Mouse (Mus musculus): Measurements from ENCODE around the gene Trim9. TPM values are rescaled to one million over a fixed set of nuclear protein-coding genes. Genes with fewer than 3 reads are reported as not detected.

The Trim9 gene
- polyA plus RNA-seq, 1 experiment = not detected

DNA sequence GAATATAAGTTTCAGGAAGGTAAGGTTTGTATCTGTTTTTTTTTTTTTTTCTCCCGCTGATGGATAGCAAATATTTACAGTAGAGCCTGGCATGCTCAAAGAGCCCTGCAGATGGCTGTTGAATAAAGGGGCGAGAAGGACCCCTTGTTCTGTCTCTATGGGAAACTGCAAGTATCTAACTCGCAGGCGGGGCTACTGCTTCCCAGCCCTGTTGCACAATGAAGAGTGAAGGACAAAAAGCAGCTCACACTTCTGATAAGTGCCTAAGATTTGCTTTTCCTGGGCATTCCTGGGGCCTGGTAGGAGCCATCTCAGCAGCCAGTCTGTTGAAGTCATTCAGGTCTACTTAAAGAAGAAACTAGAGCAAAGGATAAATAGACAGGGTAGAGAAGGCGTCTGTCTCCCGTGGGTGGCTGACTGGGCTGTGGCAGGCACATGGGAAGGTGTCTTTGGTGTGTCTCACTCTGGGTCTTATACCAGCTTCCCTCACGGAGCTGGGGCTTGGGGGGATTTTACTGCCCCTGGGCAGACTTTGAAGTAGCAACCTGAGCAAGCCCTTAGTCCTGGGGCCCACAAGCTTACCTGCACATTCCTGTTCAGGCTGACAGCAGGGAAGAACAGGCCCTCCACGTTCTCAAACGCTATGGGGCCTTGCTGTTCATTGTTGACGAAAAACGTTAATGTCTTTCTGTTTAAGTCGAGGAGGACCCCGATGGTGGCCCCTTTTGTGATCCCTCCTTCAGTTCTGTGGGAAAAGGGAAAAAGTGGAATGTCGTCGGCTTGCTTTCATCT lies 99.5 kb downstream of the Trim9 start:
- H3K4me1 ChIP-seq (ENCODE audit: control insufficient read depth) = no peaks in the 10 kb centered on the region
- H3K36me3 ChIP-seq (ENCODE audit: control insufficient read depth) = no peaks in the 10 kb centered on the region
- no peak overlapping the region for H3K4me3 ChIP-seq (replicated peaks)
- no peaks in the 10 kb centered on the region for H3K9me3 ChIP-seq (ENCODE audit: control insufficient read depth, low read length)
- no peaks in the 10 kb centered on the region for H3K27me3 ChIP-seq (ENCODE audit: control insufficient read depth)
- TF ChIP-seq GATA1 (IDR thresholded peaks at IDR 0.05; ENCODE audit: low read length) (no peak), TAL1 (IDR thresholded peaks at IDR 0.05; ENCODE audit: low read length) (no peak)

DNA sequence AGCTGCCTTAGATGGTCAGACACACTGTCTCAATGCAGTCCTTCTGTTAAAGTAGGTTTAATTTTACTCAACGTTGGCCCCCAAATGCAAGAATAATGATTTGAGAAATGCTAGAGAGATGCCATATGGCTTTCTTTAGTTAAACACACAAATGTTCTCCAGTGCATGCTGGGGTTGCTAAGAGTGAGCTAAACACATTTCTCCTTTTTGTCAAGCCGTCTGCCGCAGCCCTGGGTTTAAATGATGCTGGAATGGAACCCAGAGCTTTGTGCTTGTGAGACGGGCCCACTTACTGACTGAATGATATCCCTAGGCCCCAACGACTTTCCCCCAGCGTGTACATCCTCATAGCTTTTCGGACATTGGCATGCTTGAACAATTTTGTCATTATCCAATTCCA lies 104.9 kb downstream of the Trim9 start:
- H3K9me3 ChIP-seq (ENCODE audit: control insufficient read depth, low read length) = no peaks in the 10 kb centered on the region
- no peak overlapping the region for H3K4me3 ChIP-seq (replicated peaks)
- no peaks in the 10 kb centered on the region for H3K4me1 ChIP-seq (ENCODE audit: control insufficient read depth)
- H3K27me3 ChIP-seq (ENCODE audit: control insufficient read depth) = no peaks in the 10 kb centered on the region
- TF ChIP-seq GATA1 (IDR thresholded peaks at IDR 0.05; ENCODE audit: low read length) (no peak), TAL1 (IDR thresholded peaks at IDR 0.05; ENCODE audit: low read length) (no peak)
- no peaks in the 10 kb centered on the region for H3K36me3 ChIP-seq (ENCODE audit: control insufficient read depth)

DNA sequence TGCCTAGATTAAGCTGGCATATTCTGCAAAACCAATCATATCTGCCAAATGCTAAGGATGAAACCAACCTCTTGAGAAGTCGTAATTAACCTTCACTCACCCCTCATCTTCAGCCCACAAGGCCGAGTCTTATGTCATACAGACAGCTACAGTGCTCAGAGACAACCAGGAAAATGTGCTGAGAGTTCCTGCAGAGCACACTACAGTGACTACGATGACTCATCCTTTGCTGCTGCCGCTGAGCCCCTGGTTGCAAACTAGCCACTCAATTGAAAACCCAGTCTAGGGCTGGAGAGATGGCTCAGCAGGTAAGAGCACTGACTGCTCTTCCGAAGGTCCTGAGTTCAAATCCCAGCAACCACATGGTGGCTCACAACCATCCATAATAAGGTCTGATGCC lies 107.7 kb downstream of the Trim9 start:
- TF ChIP-seq GATA1 (IDR thresholded peaks at IDR 0.05; ENCODE audit: low read length) (no peak), TAL1 (IDR thresholded peaks at IDR 0.05; ENCODE audit: low read length) (no peak)
- Histone ChIP-seq H3K4me1 (ENCODE audit: control insufficient read depth) (peaks cover 5% of the 10 kb centered on the region), H3K36me3 (ENCODE audit: control insufficient read depth) (no peaks in the 10 kb centered on the region), H3K9me3 (ENCODE audit: control insufficient read depth, low read length) (no peaks in the 10 kb centered on the region), H3K27me3 (ENCODE audit: control insufficient read depth) (no peaks in the 10 kb centered on the region), H3K4me3 (replicated peaks) (no peak overlapping the region)

DNA sequence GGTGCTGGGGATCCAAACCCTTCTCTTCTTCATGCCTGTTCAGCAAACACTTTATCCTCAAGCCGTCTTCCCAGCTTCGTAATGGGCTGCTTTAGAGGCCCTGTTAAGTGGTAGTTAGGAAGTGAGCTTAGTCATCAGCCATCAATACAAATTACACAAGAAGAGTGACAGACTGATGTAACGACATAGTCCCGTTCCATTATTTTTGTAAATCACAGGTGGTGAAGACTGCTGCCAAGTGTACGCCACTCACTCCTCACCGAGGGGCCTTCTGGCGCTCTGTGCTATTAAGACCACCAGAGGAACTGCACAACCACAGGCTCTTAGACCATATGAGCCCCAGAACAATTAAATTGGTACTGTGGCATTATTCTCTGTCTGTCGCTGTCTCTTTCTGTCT lies 108.8 kb downstream of the Trim9 start:
- no peak for TF ChIP-seq TAL1 (IDR thresholded peaks at IDR 0.05; ENCODE audit: low read length)
- Histone ChIP-seq H3K36me3 (ENCODE audit: control insufficient read depth) (no peaks in the 10 kb centered on the region), H3K4me1 (ENCODE audit: control insufficient read depth) (peaks cover 7% of the 10 kb centered on the region), H3K27me3 (ENCODE audit: control insufficient read depth) (no peaks in the 10 kb centered on the region), H3K9me3 (ENCODE audit: control insufficient read depth, low read length) (no peaks in the 10 kb centered on the region), H3K4me3 (replicated peaks) (no peak overlapping the region)

DNA sequence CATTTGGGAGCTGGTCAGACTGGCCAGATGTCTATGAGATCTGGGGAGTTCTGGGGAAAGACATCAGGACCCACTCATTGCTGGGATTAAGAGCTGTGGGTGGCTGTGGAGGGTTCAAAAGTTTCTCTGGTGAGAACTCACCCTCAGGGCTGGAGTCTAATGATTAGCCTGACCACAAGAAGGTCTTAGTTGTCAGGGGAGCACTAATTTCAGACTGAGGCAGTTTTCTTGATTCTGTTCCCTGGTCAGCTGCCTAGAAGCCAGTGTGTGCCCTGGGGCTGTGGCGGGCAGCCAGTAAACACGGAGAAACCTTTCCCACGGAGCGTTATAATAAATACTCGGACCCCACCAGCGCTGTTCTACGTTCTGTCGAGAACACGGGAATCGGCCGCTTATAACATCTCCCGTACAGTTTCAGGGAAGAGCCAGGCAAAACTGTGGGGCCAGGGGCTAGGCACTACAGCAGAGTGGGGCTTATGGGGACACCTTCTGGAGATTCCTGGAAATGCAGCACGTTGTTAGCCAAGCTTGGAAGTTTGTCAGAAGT lies 112.4 kb downstream of the Trim9 start:
- no peaks in the 10 kb centered on the region for H3K9me3 ChIP-seq (ENCODE audit: control insufficient read depth, low read length)
- H3K4me3 ChIP-seq (replicated peaks) = peak overlapping the region; percentile 48
- TF ChIP-seq TAL1 (IDR thresholded peaks at IDR 0.05; ENCODE audit: low read length) (no peak), GATA1 (IDR thresholded peaks at IDR 0.05; ENCODE audit: low read length) (no peak)
- H3K27me3 ChIP-seq (ENCODE audit: control insufficient read depth) = no peaks in the 10 kb centered on the region
- no peaks in the 10 kb centered on the region for H3K36me3 ChIP-seq (ENCODE audit: control insufficient read depth)
- H3K4me1 ChIP-seq (ENCODE audit: control insufficient read depth) = peaks cover 26% of the 10 kb centered on the region

DNA sequence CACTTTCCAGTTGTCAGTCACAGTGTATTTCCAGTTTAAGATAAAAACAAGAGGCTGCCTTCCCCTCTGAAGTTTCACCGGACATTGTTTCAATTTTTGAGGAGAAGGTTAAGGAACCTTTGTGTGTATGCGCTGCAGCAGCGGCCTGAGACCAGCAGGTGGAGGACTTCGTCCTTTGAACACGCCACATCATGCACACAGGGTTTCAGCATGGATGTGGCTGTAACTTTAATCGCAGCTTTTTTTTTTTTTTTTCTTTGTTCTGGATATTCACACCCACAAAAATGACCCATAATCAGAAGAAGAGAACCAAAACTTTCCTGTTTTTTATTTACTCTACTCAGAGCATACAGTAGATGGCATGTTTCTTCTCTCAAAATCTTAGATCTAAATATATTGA lies 113.0 kb downstream of the Trim9 start:
- no peak overlapping the region for H3K4me3 ChIP-seq (replicated peaks)
- no peaks in the 10 kb centered on the region for H3K27me3 ChIP-seq (ENCODE audit: control insufficient read depth)
- TF ChIP-seq TAL1 (IDR thresholded peaks at IDR 0.05; ENCODE audit: low read length) (no peak), GATA1 (IDR thresholded peaks at IDR 0.05; ENCODE audit: low read length) (no peak)
- no peaks in the 10 kb centered on the region for H3K9me3 ChIP-seq (ENCODE audit: control insufficient read depth, low read length)
- H3K4me1 ChIP-seq (ENCODE audit: control insufficient read depth) = peaks cover 26% of the 10 kb centered on the region
- no peaks in the 10 kb centered on the region for H3K36me3 ChIP-seq (ENCODE audit: control insufficient read depth)

DNA sequence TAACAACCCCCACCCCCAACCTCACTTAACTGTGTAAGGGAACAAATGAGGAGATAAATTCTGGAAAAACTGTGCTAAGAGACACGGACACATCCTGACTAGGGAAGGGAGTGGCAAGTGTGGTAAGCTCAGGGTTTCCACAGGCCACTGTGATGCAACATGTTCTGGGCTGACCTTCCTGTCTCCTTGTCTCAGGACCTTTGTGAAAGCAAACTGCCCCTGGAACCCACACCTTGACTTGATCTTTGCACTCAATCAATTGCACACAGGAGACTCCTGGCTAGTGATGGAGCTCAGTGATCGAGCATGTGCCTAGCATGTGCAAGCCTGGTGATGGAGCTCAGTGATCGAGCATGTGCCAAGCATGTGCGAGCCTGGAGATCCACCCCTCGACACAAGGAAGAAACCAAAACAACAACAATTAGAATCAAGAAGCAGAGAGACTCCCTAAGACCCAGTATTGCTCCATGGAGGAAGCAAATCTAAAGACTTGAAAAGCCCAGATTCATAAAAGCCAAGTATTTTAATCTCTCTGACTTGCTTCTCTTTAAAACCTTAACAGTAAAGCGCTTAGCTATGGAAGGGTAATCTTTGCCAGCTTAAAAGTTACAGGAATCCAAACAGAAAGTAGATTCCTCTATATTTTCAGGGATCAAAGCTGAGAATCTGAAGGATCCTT lies 113.6 kb downstream of the Trim9 start:
- peaks cover 26% of the 10 kb centered on the region for H3K4me1 ChIP-seq (ENCODE audit: control insufficient read depth)
- no peak overlapping the region for H3K4me3 ChIP-seq (replicated peaks)
- no peaks in the 10 kb centered on the region for H3K27me3 ChIP-seq (ENCODE audit: control insufficient read depth)
- H3K36me3 ChIP-seq (ENCODE audit: control insufficient read depth) = no peaks in the 10 kb centered on the region
- no peak for TF ChIP-seq GATA1 (IDR thresholded peaks at IDR 0.05; ENCODE audit: low read length)
- no peak for TF ChIP-seq TAL1 (IDR thresholded peaks at IDR 0.05; ENCODE audit: low read length)
- H3K9me3 ChIP-seq (ENCODE audit: control insufficient read depth, low read length) = no peaks in the 10 kb centered on the region

DNA sequence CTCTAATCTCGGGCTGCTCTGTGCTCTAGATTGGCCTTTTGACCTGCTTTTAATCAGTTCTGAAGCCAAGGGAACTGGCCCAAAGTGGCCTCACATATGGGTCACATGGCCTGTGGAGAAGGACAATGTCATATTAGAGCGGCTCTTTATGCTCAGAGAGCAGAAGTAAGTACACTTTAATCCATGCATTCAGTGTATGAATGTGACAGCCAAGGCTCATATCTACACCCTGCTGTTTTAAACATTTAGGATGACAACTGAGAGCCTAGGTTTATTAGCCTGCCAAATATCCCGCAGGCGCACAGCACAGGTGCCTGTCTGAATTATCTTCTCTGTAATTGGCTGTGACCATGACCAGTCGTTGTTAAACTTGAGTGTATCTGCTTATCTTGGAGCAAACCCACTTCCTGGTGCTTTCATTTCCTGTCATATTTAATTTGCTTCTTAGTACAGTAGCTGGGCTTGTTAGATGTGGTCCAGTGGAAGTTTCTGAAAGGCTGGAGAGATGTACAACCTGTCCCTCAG lies 115.3 kb downstream of the Trim9 start:
- no peak for TF ChIP-seq TAL1 (IDR thresholded peaks at IDR 0.05; ENCODE audit: low read length)
- no peak for TF ChIP-seq GATA1 (IDR thresholded peaks at IDR 0.05; ENCODE audit: low read length)
- Histone ChIP-seq H3K4me3 (replicated peaks) (no peak overlapping the region), H3K36me3 (ENCODE audit: control insufficient read depth) (no peaks in the 10 kb centered on the region), H3K27me3 (ENCODE audit: control insufficient read depth) (no peaks in the 10 kb centered on the region), H3K4me1 (ENCODE audit: control insufficient read depth) (peaks cover 39% of the 10 kb centered on the region), H3K9me3 (ENCODE audit: control insufficient read depth, low read length) (no peaks in the 10 kb centered on the region)

DNA sequence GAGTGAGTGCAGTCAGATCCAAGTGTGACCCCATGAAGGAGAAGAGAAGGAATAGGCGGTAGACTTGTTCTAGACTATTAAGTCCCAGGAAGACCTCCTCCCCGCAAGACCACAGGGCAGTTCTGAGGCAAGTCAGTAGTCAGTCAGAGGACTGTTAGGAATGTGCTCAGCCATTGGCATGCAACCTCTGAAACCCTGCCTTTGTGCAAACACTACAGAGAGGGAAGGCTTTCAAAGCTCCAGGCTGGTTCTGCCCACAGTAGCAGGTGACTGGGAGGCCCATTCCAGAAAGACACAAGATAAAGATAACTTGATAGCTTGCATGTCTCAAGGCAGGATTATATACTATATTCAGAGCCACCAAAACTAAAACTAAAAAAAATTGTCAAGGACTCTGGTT lies 116.1 kb downstream of the Trim9 start, which contains the start of gene Pygl:
Gene Pygl (minus strand): TSS at position 195 of the 400 bp plus-strand sequence.
- Histone ChIP-seq H3K27me3 (ENCODE audit: control insufficient read depth) (no peaks in the 10 kb centered on the region), H3K4me3 (replicated peaks) (no peak within 1 kb of the TSS), H3K9me3 (ENCODE audit: control insufficient read depth, low read length) (no peaks in the 10 kb centered on the region), H3K36me3 (ENCODE audit: control insufficient read depth) (no peaks in the 10 kb centered on the region), H3K4me1 (ENCODE audit: control insufficient read depth) (peaks cover 45% of the 10 kb centered on the region)
- no peak for TF ChIP-seq TAL1 (IDR thresholded peaks at IDR 0.05; ENCODE audit: low read length)
- no peak for TF ChIP-seq GATA1 (IDR thresholded peaks at IDR 0.05; ENCODE audit: low read length)
